Mouse (Mus musculus) megakaryocyte-erythroid progenitor cell, adult 5-6 weeks (primary cell): ENCODE results near the gene Rad51b. TPM values are rescaled to one million over a fixed set of nuclear protein-coding genes. Genes with fewer than 3 reads are reported as not detected.
"Not testable (repeated sequence)": the region's sequence is repeated elsewhere in the genome, so short reads cannot be mapped to it uniquely, and the experiment has no call there.

ENCODE experiments used
- ATAC-seq: replicated peaks from 2 replicates; pipeline ENCODE4 v1.8.0; 2016; ENCODE audit warnings: mild to moderate bottlenecking, inconsistent platforms; ENCODE audit not compliant: severe bottlenecking, poor library complexity, low FRiP score, low TSS enrichment
- total RNA-seq, 2 experiments: library from RNA; stranded (forward) in 1 of 2; stranded (reverse) in 1 of 2; fragments of 200-1000, 215-1000 nt in 1 of 2; fragments of >200 nt in 1 of 2; fragmentation: Nextera tagmentation in 1 of 2; gene quantifications; 2 replicates each; pipeline ENCODE4 v1.2.3; 2014 to 2017

The Rad51b gene
- 13.5 and 20.9 TPM in 2 replicates for total RNA-seq (2014; fragmentation: Nextera tagmentation)
- total RNA-seq (2017) = 9.4 and 10.0 TPM in 2 replicates

DNA sequence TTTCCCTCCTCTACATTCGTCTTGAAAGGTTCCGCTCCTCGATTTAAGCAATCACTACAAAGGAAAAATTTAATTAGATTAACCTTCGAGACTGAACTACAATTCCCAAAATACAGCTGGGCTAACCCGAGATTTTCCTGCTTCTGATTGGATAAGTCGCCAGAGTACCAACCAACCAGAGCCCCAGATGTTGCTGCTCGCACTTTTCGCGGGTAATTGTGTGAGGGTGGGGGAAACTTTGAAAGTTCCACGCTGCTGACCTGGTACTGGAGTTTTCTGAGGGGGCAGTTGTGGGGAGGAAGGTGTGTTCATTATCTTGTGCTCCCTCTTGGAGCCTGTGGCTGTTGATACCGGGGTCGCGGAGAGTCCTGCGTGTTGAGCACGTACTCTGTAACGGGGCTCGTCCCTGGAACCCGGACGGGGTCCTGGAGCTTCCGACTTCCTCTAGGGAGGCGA lies at the start of gene Rad51b:
TSS of gene Rad51b (plus strand) at position 162 of the 456 bp plus-strand sequence.
- ATAC-seq = peak; percentile 89

DNA sequence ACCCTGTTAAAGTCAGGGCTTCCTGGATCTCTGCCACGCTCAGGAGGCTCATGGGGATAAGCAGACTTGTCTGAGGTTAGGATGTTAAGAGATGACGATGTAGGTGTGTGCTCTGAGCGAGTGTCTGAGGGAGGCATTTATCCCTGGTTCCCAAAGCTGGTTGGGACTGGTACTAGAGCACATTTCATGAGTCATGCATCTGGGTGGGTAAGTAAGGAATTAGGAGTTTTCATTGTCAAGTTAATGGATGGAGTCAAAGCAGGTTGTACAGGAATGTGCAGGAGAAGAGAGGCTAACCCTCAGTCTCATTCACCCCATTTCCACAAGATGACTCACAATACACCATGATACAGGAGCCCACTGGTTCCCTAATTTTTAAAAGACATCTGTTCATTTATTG lies 49.0 kb upstream of the Rad51b start:
- ATAC-seq = no peak

DNA sequence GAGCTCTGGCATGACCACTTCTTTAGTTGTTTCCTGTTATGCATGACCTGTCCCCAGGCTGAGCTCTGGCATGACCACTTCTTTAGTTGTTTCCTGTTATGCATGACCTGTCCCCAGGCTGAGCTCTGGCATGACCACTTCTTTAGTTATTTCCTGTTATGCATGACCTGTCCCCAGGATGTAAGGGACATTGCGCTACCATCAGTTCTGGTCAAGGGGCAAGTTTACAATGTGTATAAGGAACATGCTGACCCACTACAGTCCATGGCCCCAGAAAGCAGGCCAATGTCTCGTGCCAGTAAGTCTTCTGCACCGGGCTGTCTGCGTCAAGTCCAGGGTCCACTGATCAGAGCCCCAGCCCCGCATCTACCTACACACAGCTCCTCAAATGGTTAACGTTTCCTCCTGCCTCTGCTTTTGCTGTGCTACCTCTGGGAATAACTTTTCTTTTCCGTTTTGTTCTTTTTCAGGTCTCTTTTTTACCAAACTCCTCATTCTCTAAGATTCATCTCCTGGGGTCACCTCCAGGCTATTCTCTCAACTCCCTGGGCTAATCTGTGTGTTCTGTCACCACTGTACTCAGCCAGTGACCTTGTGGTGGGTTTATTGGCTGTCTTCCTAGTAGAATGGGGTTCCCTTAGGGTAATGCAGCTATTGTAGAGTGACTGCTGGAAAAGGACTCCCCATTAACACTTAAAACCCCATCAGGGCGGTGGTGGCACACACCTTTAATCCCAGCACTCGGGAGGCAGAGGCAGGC lies 43.6 kb upstream of the Rad51b start:
- no peak for ATAC-seq

DNA sequence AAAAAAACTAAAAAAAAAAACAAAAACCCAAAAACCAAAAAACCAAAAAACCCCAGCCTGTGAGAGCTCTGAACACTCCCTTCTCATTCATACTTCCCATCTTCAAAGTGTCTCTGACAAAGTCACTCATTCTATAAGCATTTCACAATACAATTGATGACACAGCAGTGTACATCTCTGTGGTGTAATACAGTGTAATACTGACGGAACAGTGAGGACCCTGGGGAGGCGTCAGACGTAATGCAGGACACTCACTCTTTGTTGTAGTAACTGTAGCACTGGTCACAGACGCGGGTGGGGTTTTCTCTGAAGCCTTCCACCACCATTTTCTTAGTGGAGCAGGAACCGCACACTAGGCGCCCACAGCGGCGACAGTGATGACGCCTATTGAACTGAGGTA lies 42.1 kb upstream of the Rad51b start:
- ATAC-seq = no peak

DNA sequence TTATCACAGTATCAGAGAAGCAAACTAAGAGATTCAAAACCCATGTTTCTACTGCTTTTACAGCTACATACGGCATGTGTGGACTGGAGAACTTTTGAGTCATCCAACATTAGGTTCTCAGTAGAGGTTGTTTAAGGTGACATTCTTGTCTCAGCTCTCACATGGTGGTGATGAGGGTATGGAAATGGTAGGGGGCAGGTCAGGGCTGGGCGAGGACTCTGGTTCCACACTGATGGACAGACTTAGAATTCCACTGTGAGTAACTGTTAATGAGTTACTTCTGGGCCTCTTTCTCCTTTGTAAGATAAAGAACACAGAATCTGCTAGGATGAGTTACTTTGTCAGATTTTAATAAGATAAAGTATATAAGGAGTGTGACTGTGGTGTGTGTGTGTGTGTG lies 36.9 kb upstream of the Rad51b start:
- ATAC-seq = no peak

DNA sequence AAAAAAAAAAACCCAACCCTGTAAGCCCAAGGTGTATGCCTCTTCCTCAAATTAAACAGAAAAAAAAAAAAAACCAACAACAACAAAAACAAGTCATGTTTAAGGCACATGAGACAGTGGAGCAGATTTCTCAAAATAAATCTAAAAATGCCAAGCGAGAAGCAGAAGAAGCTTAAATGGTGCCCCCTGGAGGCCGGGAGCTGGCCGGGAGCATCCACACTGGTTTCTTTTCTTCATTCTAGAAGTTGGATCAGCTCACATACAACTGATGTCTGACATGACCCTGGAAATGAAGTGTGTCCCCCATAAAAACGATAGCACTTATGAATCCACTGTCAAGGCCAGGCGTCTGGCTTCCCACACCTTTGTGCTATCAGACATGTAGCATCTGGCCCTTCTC lies 36.0 kb upstream of the Rad51b start:
- peak; percentile 52; the same call in 1 of the 2 replicates for ATAC-seq

DNA sequence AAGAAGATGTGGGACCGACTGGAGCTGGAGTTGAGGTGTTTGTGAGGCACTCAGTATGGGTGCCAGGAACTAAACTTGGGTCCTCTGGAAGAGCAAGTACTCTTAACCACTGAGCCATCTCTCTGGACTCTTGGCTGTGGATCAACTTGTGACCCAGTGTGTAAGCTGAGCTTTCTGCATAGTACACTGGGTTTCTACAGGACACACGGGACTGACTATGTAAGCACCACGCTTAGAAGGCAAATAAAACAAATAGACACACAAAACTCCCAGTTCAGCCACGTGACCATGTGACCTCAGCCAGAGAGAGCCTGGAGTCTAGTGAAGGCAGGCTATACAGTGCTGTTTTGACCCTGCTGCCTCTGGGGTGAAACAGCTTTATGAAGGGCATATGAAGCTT lies 24.5 kb upstream of the Rad51b start:
- no peak for ATAC-seq

DNA sequence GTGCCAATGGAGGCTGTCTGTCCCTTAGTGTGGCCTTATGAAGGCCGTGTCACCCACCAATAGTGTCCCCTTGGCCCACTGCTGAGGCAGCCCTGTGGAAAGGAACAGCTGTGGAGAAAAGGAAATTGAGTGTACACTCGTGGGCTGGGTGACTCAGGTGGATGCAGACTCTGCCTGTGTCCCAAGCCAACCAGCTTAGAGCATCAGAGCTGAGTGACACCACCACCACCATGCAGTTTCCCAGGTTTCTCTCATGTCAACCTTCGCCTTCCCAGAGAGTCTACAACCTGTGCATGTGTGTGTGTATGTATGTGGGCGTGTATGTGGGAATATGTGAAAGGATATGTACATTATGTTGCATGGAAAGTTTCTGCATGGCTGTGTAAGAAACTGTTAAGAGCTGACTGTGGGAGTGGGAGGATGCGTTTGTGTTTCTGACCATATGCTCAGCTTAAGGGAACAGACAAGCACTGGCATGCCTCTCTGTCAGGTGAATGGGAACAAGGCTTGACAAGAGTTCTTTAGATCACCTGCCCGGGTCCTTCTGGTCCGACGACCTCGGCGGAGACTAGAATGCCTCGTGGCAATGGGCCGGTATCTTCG lies 17.5 kb upstream of the Rad51b start:
- no peak for ATAC-seq

DNA sequence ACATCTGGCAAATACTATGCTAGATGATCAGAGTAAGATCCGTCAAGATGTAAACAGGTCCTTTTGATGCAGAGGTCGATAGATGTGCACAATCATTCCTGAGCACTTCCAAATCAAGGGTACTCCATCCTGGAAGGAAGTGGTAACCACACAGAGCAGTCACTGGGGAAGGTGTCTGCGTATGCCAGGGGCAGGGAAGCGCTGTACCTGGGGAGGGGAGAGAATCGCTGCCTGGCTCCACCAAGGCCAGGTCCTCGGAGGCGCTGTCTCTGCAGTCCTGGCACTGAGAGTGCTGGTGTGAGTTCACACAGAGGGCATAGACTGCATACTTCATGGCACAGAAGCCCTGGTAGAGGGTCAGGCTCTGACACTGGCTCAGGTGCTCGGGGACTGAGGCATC lies 14.5 kb upstream of the Rad51b start:
- ATAC-seq = no peak

DNA sequence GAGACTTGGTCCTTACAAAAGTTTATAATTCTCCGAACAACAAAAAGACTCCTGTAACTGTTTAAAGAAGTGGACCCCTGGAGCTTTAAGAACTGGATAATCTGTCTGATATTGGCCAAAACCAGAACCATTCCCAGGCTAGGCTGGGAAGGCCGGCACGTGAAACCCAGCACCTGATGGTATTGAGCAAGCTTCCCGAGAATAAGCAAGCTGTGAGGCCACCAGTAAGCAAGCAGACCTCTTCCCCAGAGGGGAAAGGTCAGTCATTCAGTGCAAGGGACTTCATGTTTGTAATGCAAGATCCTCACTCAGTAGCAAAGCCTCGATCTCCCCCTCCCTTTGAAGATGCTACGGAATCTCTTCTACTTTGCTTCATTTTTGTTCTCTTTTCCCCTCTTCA lies 4.2 kb upstream of the Rad51b start:
- no peak for ATAC-seq

DNA sequence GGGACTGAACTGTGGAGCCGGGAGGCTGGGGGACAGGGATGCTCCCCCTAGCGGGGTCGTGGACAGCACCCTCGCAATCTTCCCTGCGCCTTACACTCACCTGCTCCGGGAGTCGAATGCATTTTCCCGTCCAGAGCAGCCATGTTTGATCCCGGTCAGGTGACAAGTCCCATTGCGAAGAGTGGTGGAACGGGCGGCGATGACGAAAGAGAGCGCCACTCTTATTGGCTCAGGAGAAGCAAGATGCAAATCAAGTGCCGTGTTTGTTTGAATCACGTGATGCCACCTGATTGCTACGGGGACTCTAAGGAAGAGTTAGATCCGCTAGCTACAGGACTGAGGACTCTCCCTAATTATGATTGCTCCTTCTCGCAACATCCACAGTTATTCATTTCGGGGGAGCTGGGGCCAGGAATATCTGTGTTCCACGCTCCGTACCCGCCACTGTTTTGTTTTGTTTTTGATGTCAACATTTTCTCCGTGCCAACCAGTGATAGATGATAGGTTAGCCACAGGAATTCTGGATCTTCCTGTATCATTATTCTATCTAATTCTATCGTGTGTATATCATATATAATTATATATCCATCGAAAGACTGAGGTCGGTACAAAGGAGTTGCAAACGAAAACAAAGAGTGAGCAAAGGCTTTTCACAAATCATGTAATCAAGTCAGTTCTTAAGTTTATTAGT lies 811 bp upstream of the Rad51b start, which contains the start of gene Zfyve26:
TSS of gene Zfyve26 (minus strand) at position 179 of the 691 bp plus-strand sequence.
- peak; percentile 93 for ATAC-seq

DNA sequence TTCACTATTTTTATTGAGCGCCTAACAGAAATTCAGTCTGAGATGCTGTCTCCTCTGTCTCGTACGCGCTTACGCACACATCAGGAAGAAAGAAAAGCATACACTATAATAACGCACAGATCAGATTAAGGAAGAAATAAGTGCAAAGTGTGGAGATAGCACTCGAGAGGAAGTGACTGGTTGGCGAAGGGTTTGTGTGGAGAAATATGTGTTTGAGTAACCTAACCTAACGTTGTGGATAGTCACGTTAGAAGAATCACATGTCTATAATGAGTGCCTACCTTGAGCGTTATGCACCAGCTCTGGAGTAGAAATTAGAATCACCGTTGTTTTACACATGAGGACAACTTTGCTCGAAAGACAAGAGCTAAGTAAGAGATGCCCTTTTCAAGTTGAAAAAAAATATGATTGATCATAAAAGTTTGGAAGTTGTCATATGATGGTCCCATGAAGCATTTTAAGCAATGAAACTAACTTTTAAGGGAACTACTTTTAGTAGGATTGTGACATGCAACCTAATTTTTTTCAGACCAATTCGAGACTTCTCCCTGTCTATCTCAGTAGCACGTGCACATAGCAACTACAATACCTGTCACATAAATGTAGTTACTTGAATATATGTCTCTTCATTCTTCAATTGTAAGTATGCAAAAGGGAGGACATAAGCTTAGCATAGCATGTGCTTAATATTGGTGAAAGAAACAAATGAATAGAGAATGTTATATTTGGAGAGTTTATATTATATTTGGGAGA lies 978 bp downstream of the Rad51b start:
- ATAC-seq = no peak

DNA sequence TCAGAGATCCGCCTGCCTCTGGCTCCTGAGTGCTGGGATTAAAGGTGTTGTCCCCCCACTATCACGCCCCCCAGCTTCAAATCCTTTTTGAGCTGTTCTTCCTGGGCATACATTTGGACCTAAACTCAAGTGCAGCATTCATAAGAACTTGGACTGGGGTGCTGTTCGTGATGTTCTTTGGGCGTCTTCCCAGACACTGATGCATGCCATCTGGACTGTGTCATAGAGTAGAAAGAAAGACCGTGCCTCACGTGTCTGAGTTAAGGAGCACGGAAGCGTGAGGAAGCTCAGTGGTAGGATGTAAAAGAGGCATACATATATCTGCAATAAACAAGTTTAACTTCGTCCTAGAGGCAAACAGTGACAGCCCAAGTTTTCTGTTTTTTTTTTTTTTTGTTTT lies 4.7 kb downstream of the Rad51b start:
- ATAC-seq = no peak

DNA sequence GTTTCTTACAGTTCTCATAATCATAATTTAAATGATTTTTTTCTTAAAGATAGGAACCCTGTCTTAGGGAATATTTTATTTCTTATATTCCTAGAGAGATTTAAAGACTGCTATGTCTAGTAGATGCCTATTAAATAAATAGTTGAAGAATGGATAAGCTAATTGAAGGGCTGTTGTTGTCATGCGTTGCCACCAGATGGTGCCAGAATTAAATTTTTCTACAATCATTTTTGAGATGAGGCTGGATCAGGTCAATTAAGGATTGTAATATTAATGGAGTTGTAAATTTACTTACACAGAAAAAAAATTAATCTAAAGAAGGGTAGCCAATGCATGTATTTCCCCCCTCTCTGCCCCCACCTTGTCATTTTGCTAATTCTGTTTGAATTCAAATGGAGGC lies 8.0 kb downstream of the Rad51b start:
- ATAC-seq = no peak

DNA sequence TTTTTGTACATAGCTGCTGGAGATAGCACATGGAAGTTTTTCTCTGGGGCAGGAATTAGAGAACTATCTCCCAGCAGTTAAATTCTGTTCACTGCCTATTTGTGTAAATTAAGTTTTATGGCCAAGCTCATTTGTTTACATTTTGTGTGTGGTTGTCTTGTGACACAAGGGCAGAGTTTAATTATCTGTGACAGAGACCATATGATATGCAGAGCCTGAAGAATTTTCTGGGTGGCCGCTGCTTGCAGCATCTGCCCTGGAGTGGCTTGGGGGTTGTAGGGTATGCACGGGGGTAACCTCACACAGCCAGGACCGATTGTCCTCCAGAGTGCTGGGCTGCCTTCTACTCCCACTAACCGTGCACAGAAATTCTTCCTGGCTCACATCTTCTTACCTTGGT lies 8.9 kb downstream of the Rad51b start:
- ATAC-seq = no peak

DNA sequence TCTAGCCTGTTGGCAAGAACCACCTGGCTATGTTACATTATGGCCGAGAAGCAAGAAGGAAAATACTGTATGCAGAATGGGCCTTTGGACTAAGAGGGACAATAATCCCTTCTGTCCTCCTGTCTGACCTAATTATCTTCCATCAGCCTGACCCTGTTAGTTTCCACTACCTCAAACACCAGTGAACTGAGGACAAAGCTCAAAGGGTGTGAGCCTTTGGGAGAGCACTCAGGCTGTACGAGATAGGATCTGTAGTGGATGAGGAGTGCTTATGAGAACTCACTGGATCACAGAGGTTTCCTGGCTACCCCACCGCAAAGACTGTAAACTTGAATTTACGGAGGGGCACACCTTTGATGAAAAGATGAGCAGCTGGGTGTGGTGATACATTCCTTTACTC lies 16.6 kb downstream of the Rad51b start:
- no peak for ATAC-seq

DNA sequence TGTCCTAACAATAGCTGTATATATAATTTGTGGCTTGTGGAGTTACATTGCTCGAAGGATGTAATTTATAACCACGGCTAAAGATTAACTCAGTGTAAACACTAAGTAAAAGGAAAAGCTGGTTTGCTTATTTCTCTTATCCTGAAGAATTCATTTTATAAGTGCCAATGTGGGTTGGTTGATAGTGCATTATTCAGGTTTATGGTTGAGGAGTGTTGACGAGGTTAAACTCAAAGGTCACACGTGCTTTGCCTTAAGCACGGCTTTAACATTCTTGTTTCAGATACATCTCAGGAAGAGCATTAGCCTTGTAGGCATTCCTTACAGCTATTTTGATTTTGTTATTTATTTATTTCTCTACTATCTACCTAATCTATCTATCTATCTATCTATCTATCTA lies 20.3 kb downstream of the Rad51b start:
- no peak for ATAC-seq

DNA sequence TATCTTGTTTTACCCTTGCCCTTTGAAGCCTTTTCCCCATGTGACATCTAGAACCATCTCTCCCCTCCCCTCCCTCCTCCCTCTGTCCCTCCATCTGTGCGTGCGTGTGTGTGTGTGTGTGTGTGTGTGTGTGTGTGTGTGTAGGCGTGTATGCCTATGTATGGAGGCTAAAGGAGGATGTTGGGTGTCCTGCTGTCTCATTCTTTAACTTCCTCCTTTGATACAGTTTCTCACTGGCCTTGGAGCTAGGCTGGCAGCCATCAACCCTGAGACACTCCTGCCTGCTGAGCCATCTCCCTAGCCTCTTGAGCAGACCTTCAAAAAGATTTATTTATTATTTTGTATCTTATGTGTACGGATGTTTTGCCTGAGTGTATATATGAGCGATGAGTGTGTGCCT lies 23.8 kb downstream of the Rad51b start:
- no peak for ATAC-seq

DNA sequence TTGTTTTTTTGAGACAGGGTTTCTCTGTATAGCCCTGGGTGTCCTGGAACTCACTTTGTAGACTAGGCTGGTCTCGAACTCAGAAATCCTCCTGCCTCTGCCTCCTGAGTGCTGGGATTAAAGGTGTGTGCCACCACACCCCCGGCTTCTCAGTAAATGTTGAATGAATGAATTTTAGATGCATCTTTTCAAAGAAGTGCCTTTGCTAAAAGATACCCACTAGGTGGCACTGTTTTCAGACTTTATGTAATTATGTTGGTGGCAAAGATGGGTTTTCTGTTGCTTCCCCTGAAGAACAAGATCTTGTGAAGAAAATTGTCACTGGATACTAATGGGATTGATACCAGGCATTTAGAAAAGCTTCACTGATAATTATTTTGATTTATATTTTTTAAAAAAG lies 25.5 kb downstream of the Rad51b start:
- ATAC-seq = not testable (repeated sequence)

DNA sequence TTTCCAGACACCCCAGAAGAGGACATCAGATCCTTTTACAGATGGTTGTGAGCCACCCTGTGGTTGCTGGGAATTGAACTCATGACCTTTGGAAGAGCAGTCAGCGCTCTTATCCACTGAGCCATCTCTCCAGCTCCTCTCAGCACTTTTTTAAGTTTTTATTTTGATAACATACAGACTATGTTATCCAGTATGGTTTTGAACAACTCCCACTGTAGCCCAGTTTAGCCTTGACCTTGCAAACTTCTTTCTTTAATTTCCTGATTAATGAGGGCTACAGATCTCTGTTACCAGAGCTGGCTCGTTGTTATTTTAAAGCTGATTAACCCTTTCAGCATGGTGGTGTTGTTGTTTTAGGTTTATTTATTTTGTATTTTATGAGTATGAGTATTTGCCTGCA lies 29.2 kb downstream of the Rad51b start:
- no peak for ATAC-seq
